Mouse (Mus musculus) brain, adult 2 months (tissue): ENCODE data around the gene Lmf2.

ENCODE experiments used
- DNase-seq: peaks from one replicate; pipeline ENCODE4 v3.0.0; 2011; ENCODE audit warnings: low read depth, low spot score

Gene Lmf2

GRCm38 (mm10) chr15:89372536-89372935, 17.1 kb upstream of the Lmf2 start:
- DNase-seq: no peak

- DNase-seq: no peak
Observed at GRCm38 (mm10) chr15:89372068-89372467, 16.6 kb upstream of the Lmf2 start.

GRCm38 (mm10) chr15:89365141-89365551, 9.7 kb upstream of the Lmf2 start:
- DNase-seq: peak; percentile 95

- no peak for DNase-seq
Observed at GRCm38 (mm10) chr15:89363051-89363450, 7.6 kb upstream of the Lmf2 start.

GRCm38 (mm10) chr15:89358784-89359183, 3.3 kb upstream of the Lmf2 start:
- DNase-seq: no peak

DNA sequence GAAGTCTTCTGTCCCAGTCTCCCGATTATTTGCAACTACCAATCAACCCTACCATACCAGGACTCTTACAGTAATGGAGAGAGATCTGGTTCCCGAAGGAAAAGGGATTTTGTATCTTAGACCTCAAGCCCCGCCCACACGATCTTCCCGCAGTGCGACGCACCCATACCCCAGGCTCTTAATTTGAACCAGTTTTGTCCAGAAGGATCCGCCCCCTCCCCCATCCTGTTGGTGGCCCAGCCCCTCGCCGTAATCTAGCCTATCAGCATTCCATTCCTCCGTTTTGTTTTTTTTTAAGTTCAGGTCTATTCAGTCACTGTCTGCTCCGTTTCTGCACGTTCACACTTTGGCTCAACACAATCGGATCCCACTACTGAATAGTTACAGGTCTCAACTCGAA, 913 bp upstream of the Lmf2 start:
- DNase-seq: peak; percentile 61

DNA sequence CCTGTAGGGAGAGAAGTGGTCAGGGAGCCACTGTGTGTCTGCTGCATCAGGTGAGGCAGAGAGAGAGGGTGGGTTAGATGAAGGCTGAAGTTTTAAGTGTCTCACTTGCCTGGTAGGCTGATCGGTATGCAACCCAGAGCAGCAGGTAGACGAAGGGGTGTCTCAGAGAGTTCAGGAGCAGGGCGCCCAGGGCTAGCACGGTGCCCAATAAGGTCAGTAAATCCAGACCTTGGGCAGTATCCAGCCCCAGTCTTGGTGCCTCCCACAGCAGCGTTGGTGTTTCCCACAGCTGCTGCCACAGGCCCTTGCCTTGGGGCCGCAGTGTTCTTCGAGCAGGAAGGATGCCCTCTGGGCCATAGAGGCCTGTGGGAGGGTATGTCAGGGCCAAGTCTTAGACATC, 1.0 kb downstream of the Lmf2 start:
- no peak for DNase-seq

DNA sequence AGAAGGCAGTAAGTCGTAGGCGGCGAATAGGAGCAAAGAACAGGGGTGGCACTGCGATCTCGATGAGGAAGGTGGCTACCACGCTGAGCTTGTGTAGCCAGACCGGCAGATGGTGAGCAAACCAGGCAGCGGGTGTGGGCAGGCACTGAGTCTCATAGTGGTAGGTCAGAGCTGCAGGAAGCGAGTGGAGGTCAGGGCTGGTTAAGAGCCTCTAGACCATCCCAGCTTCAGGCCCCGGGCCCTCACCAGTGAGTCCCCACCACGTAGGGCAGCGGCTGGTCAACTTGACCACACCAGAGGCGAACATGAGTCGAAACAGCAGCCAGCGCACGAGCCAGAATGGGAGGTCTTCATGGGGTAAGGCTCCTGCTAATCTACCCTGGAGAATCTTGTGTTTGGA, 1.6 kb downstream of the Lmf2 start:
- DNase-seq: no peak

DNA sequence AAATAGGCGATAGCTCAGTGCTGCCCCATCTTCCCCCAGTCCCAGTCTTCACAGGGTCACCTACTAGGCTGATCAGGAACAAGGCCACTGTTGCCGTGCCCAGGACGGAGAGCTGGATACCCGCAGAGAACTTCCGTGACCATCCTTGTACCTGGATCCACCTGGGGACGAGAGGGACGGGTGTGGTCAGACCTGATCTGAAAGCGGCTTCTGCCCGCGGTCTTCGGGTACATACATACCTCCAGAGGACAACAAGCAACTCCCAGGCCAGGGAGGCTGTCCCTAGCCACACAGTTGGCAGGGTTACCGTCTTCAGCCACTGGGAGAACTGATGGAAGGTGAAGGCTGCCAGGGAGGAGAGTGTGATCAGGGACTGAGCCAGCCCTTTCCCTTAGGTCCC, 2.7 kb downstream of the Lmf2 start:
- DNase-seq: no peak

DNA sequence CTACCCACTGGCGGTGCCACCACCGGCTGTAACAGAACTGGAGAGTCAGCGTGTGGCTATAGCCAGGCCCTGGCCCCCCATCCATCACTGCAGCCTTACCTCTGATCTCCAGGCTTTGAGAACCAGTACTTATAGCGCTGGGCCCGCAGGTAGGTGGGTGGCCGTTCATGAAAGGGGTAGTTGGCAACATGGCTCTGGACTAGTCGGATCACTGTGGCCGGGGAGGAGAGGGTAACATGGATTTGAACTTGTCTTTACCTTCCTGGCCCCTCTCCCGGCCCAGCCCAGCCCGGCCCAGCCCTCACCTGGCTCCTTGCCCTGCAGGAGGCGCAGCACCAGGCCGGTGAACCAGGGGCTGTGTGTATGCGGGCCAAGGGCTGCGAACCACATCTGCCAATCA, 3.4 kb downstream of the Lmf2 start:
- DNase-seq: no peak

DNA sequence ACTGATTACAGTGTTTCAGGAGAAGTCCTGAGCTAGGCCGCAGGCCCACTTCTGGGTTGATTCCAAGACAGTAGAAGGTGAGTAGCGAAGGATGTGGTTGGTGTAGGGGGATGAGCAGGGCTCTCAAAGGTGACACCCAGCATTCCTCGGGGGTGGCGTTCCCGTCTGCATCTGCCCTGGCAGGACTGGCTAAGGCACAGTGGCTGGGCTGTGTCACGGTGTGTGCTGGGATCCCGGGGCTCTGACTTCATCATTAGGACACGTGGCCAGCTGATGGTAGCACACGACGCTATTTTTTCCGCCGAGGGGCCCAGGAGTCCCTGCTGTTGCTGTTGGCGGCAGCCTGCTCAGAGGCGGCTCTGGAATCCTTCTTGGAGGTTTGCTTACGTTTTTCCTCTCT, 4.2 kb downstream of the Lmf2 start:
- DNase-seq: no peak

- no peak for DNase-seq
Observed at GRCm38 (mm10) chr15:89350447-89350846, 5.0 kb downstream of the Lmf2 start.

DNA sequence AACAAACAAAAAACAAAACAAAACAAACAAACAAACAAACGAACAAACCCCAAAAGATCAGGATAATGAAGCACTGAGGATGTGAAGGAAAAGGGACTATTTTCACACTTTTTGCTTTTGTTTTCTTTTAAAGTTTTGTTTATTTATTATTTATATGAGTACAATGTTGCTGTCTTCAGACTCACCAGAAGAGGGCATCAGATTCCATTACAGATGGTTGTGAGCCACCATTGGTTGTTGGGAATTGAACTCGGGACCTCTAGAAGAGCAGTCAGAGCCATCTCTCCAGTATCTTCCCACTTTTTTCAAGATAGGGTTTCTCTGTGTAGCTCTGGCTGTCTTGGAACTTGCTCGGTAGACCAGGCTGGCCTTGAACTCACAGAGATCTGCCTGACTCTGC, 12.1 kb downstream of the Lmf2 start:
- no peak for DNase-seq

DNA sequence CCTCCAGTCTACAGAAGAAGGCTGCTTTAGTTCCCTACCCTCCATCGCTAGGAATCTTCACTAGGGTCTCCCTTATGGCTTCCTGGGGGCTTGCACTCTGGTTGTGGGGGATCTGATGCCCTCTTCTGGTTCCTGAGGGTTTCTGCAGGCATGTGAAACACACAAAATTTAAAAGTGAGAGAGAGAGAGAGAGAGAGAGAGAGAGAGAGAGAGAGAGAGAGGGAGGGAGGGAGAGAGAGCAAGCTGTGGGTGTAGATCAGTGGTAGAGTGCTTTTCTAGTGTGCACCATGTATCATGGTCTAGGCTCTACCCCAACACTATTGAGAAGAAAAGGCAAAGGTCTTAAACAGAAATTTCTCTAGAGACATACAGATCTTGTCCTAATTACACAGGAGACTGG, 13.8 kb downstream of the Lmf2 start:
- DNase-seq: no peak

DNA sequence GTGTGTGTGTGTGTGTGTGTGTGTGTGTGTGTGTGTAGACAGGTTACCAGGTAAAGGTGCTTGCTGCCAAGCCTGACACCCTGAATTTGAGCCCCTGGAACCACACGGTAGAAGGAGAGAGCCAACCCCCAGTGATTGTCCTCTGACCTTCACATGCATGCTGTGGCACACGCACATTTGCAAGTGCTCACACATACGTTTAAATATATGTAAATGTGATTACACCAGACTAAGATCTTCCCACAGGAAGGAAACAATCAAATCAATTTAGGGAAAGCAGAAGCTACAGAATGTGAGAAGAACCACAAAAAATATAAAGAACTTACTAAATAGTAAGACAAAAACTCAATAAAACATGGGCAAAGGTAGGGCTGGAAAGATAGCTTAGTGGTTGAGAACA, 15.3 kb downstream of the Lmf2 start:
- no peak for DNase-seq

GRCm38 (mm10) chr15:89339696-89340095, 15.8 kb downstream of the Lmf2 start:
- DNase-seq: no peak

DNA sequence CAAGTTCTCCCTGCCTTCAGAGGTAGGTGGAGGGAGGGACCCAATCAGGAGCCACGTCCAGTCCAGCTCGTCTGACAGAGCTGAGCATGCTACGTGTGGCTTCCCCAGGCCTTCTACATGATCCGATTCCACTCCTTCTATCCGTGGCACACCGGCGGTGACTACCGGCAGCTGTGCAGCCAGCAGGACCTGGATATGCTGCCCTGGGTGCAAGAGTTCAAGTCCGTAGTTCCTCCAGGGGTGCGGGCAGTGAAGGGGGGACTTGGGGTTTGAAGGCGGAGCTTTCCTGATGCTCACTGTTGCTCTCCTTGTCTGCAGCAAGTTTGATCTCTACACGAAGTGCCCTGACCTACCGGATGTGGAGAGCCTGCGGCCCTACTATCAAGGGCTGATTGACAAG, 19.0 kb downstream of the Lmf2 start:
- no peak for DNase-seq

DNA sequence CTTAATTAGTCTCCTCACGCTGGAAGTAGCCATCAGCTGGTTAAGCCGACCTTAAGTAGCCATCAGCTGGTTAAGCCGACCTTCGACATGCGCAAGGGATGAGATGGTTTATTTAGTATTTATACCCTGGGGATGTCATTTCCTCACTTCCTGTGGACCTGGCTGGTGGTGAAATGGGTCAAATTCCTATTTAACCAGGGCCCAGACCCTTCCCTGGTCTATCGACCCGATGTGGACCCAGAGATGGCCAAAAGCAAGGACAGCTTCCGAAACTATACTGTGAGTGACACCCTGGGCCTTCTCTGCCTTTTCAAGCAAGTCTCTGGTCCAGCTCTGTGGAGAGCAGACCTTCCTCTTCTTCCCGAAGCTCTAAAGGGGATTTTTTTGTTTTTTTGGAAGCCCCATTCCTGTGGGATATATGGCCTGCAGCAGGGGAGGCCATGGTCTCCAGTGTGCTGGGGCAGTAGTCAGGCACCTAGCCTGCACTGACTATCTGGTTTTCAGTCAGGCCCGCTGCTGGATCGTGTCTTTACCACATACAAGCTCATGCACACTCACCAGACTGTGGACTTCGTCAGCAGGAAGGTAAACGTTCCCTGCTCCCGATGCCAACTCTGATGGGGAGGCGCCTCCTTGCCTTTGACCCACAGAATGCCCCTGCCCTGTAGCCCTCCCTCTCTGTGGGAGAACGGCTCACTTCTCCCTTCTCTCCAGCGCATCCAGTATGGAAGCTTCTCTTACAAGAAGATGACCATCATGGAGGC, 20.5 kb downstream of the Lmf2 start:
- DNase-seq: no peak

- DNase-seq: no peak
Observed at GRCm38 (mm10) chr15:89334271-89334670, 21.2 kb downstream of the Lmf2 start, which contains the start of gene Miox. TSS of gene Miox (plus strand) at chr15:89334398.

DNA sequence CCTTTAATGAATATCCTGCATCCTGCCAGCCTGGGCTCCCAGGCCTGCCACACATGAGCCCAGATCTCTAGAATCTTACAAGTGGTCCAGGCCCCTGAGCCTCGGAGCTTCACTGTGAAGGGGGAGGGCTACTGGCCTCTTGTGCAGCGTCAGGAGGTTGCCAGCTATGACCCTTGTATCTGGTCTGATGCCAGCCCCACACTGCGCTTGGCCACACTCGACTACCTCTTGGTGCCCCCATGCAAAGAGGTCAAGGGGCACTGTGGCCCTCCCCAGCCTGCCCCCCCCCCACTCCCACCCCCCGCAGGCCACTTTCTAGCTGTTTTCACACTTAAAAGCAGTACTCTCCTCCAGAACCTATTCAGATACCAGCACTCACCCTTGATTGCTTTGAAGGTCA, 29.0 kb downstream of the Lmf2 start:
- no peak for DNase-seq

GRCm38 (mm10) chr15:89323656-89324055, 31.8 kb downstream of the Lmf2 start:
- no peak for DNase-seq

DNA sequence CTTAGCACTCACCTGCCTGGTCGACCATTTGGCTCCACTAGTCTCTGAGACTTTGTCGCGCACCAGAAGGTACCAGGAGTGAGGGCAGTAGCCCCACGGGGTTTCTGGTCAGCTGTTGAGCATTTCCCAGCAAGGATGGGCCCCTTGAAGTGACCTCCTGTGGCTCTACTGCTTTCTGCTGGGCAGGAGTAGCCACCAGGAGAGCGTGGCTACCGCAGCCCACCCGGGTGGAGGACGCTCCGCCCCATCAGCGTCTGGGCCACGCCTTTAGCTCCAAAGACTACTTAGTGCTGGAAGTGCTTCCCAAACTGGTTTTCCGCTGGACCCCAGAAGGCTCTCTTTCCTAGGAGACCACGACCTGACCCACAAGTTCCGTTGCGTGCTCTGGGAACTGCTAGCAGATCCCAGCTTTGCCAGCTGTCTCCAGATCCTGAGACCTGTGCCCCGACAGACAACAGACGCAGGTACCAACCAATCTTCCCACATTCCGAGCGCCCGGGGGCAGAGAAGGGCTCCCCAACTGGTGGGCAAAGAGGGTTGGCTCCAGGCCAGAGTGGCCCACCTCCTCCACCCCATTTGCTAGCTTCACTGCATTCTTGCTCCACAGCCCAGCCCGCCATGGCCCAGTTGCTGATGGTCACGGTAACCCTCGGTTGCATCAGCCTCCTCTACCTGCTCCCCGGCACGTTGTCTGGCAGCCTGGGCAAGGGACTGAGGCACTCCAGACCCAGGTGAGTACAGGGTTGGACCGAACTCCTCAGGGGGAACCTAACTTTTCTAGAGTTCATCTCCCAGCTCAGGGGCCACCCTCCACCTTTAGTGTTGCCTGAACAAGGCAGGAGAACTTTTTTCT, 32.6 kb downstream of the Lmf2 start, which contains the start of gene Adm2:
Gene Adm2, plus strand, starts transcription at position 51 of the 853 bp plus-strand sequence.
- DNase-seq: no peak

DNA sequence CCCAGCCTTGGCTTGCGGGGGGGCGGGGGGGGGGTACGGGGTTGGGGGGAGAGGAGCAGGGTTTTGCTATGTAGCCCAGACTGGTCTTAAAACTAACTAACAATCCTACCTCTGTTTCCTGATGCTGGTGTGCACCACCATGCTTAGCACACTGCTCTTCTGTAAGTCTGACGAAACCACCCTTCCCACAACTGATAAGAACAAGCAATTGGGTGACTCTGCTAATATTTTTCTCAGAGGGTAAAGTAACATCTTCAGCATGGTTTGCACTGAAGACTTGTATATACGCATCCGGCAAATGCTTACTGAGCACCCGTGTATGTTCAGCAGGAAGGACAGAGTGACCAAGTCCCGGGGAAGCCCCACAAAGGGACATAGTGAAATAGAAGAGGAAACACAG, 34.2 kb downstream of the Lmf2 start:
- DNase-seq: no peak
